Mouse (Mus musculus) embryonic fibroblast, embryonic 13.5 days (primary cell): ENCODE data around the gene Prep.

Source experiments
- CTCF ChIP-seq: IDR thresholded peaks from 2 replicates; pipeline ENCODE4 v1.5.1; 2011; ENCODE audit warnings: mild to moderate bottlenecking, control low read depth, low read length, moderate library complexity, borderline replicate concordance; ENCODE audit not compliant: insufficient read depth
- POLR2A ChIP-seq: IDR thresholded peaks from 2 replicates; pipeline ENCODE4 v1.6.1; 2011; ENCODE audit warnings: low read depth, mild to moderate bottlenecking, control low read depth, low read length, moderate library complexity

GRCm38 (mm10) chr10:45146821-45147220 lies 79.8 kb downstream of the Prep start:
- TF ChIP-seq CTCF, result no peak
- no peak for TF ChIP-seq POLR2A
